28 mouse cellular contexts compared by ENCODE assay signal in genomic region chr14:20154245-20154644, GRCm38 (mm10). TPM values are rescaled to one million over a fixed set of nuclear protein-coding genes. Genes with fewer than 3 reads are reported as not detected.
DNase-seq lines count a peak whose midpoint lies in the region; ATAC-seq lines count a peak whose summit lies in the region.
"Had no signal": no experiment of that assay in that cellular context is flagged by ENCODE, and none has a peak within 500 bp of the region (broad histone marks: within the 10 kb centered on the region; RNA-seq: fewer than 3 reads in every experiment).

No protein-coding gene starts in this region.

- no peak overlapping the region for H3K4me2 ChIP-seq in kidney, embryonic 16.5 days (replicated peaks; ENCODE audit: low read depth, low read length)
- no peak overlapping the region for H3K4me2 ChIP-seq in limb, embryonic 12.5 days
- H3K4me2 ChIP-seq: embryonic facial prominence, embryonic 12.5 days; neural tube, embryonic 12.5 days had no signal

- 46% methylated on average over 7 of the region's 7 CpGs for WGBS in kidney, embryonic 16.5 days
- WGBS in limb, embryonic 12.5 days = 50% methylated on average over 7 of the region's 7 CpGs

- no peak overlapping the region for H3K27ac ChIP-seq in kidney, embryonic 16.5 days (ENCODE audit: low read length)
- peak overlapping the region; percentile 8; the same call in 1 of the 2 replicates for H3K27ac ChIP-seq in limb, embryonic 12.5 days
- H3K27ac ChIP-seq: embryonic facial prominence, embryonic 12.5 days; heart, embryonic 10.5 days; layer of hippocampus, adult 2 months; neural tube, embryonic 12.5 days; stomach, postnatal 0 days had no signal

- no peak overlapping the region for H3K9ac ChIP-seq in kidney, embryonic 16.5 days (replicated peaks; ENCODE audit: low read length)
- no peak overlapping the region for H3K9ac ChIP-seq in limb, embryonic 12.5 days (replicated peaks)
- H3K9ac ChIP-seq: embryonic facial prominence, embryonic 12.5 days; forebrain, postnatal 0 days; neural tube, embryonic 12.5 days had no signal

- peaks cover 68% of the 10 kb centered on the region for H3K4me1 ChIP-seq in kidney, embryonic 16.5 days (ENCODE audit: insufficient read depth, low read length)
- peaks cover 100% of the 10 kb centered on the region for H3K4me1 ChIP-seq in megakaryocyte, embryonic 14.5 days
- peaks cover 7% of the 10 kb centered on the region for H3K4me1 ChIP-seq in limb, embryonic 12.5 days (replicated peaks)

- no peaks in the 10 kb centered on the region for H3K27me3 ChIP-seq in kidney, embryonic 16.5 days (ENCODE audit: insufficient read depth, low read length)
- no peaks in the 10 kb centered on the region for H3K27me3 ChIP-seq in megakaryocyte, embryonic 14.5 days (replicated peaks)
- H3K27me3 ChIP-seq in limb, embryonic 12.5 days = no peaks in the 10 kb centered on the region
- H3K27me3 ChIP-seq: CH12.LX; embryonic facial prominence, embryonic 12.5 days; neural tube, embryonic 12.5 days; Patski had no signal

- no peaks in the 10 kb centered on the region for H3K9me3 ChIP-seq in kidney, embryonic 16.5 days (ENCODE audit: low read length)
- H3K9me3 ChIP-seq in megakaryocyte, embryonic 14.5 days = no peaks in the 10 kb centered on the region
- H3K9me3 ChIP-seq in limb, embryonic 12.5 days = no peaks in the 10 kb centered on the region
- H3K9me3 ChIP-seq: embryonic facial prominence, embryonic 12.5 days; G1E; heart, embryonic 10.5 days; neural tube, embryonic 12.5 days had no signal

- no peak overlapping the region for H3K4me3 ChIP-seq in kidney, embryonic 16.5 days (ENCODE audit: low read length)
- H3K4me3 ChIP-seq in megakaryocyte, embryonic 14.5 days (replicated peaks) = peak overlapping the region; percentile 69
- no peak overlapping the region for H3K4me3 ChIP-seq in limb, embryonic 12.5 days (replicated peaks)
- H3K4me3 ChIP-seq: embryonic facial prominence, embryonic 12.5 days; heart, embryonic 10.5 days; layer of hippocampus, adult 2 months; neural tube, embryonic 12.5 days had no signal

- no peaks in the 10 kb centered on the region for H3K36me3 ChIP-seq in kidney, embryonic 16.5 days (ENCODE audit: insufficient read depth, low read length)
- H3K36me3 ChIP-seq in megakaryocyte, embryonic 14.5 days (replicated peaks; ENCODE audit: low read length) = peaks cover 81% of the 10 kb centered on the region
- H3K36me3 ChIP-seq in limb, embryonic 12.5 days = no peaks in the 10 kb centered on the region
- H3K36me3 ChIP-seq: embryonic facial prominence, embryonic 12.5 days; heart, embryonic 10.5 days; neural tube, embryonic 12.5 days had no signal

- DNase-seq in kidney, postnatal 10 days = no peak
- peak; percentile 37 for DNase-seq in mesoderm, embryonic 11.5 days (ENCODE audit: low read depth, low spot score)
- DNase-seq in urinary bladder, adult 2 months (ENCODE audit: low spot score) = no peak
- DNase-seq: adrenal gland, postnatal 10 days; B cell, adult 2 months; cerebellum, adult 2 months; cerebellum, postnatal 36 days; forebrain, postnatal 0 days; kidney, adult 18-20 months; kidney, postnatal 14 days; midbrain, embryonic 14.5 days; right cerebral cortex, postnatal 14 days; thymus, adult 2 months; thymus, postnatal 4 days had no signal

- ATAC-seq in kidney, embryonic 16.5 days (ENCODE audit: low FRiP score, low TSS enrichment) = 0 out of 2 replicates have a peak, but pooled peaks have one; percentile 12
- no peak for ATAC-seq in megakaryocyte, adult 5-6 weeks (ENCODE audit: poor library complexity, severe bottlenecking)
- ATAC-seq in limb, embryonic 12.5 days (ENCODE audit: insufficient number of reproducible peaks, insufficient read depth, low FRiP score, low TSS enrichment, low read depth) = no peak
- no peak for ATAC-seq in granulocyte monocyte progenitor cell, adult 5-6 weeks (replicated peaks; ENCODE audit: poor library complexity, severe bottlenecking)
- ATAC-seq: inflammation-experienced regulatory T-cells, adult 6 months had no signal

RNA-seq across cellular contexts. Expression of gene Saysd1, which starts 15.9 kb away (rescaled TPM):
- 13.4 and 13.6 TPM in 2 replicates for polyA plus RNA-seq in kidney, embryonic 16.5 days (2015; fragmentation: Nextera tagmentation; extraction: Ambion mirVana)
- 9.9 and 29.2 TPM in 2 replicates for polyA plus RNA-seq in megakaryocyte, embryonic 14.5 days (2012; ENCODE audit: insufficient read depth, low replicate concordance)
- 3.9 and 4.1 TPM in 2 replicates for total RNA-seq in megakaryocyte, adult 5-6 weeks (2015)
- 1.5 and 1.7 TPM in 2 replicates for total RNA-seq in megakaryocyte, adult 5-6 weeks (2017)
- polyA plus RNA-seq in limb, embryonic 12.5 days (2016; fragmentation: Nextera tagmentation; extraction: Ambion mirVana) = 10.3 and 10.6 TPM in 2 replicates
- 6.9 and 7.9 TPM in 2 replicates for polyA plus RNA-seq in urinary bladder, adult 2 months (2012; rRNA removed)
- 2.9 and 4.0 TPM in 2 replicates for total RNA-seq in granulocyte monocyte progenitor cell, adult 5-6 weeks (2014; fragmentation: Nextera tagmentation)
- 1.2 and 1.9 TPM in 2 replicates for total RNA-seq in granulocyte monocyte progenitor cell, adult 5-6 weeks (2017)

RNA-seq across cellular contexts. Expression of gene Kcnk5, which starts 27.4 kb away (rescaled TPM):
- 21.9 and 22.7 TPM in 2 replicates for polyA plus RNA-seq in kidney, embryonic 16.5 days (2015; fragmentation: Nextera tagmentation; extraction: Ambion mirVana)
- polyA plus RNA-seq in megakaryocyte, embryonic 14.5 days (2012; ENCODE audit: insufficient read depth, low replicate concordance) = 13.5 and 15.9 TPM in 2 replicates
- total RNA-seq in megakaryocyte, adult 5-6 weeks (2015) = 0.13 and 0.30 TPM in 2 replicates
- 0.22 and 2.0 TPM in 2 replicates for total RNA-seq in megakaryocyte, adult 5-6 weeks (2017)
- 6.9 TPM in 2 replicates for polyA plus RNA-seq in limb, embryonic 12.5 days (2016; fragmentation: Nextera tagmentation; extraction: Ambion mirVana)
- 3.9 and 4.6 TPM in 2 replicates for polyA plus RNA-seq in urinary bladder, adult 2 months (2012; rRNA removed)
- 2.0 TPM in 1 of 2 replicates, not detected in the other for total RNA-seq in granulocyte monocyte progenitor cell, adult 5-6 weeks (2014; fragmentation: Nextera tagmentation)
- total RNA-seq in granulocyte monocyte progenitor cell, adult 5-6 weeks (2017) = 3.1 and 4.2 TPM in 2 replicates
